Mouse (Mus musculus) right cerebral cortex, postnatal 14 days (tissue): ENCODE measurements at regions not wholly inside any gene's neighbourhood (a gene's known extent, or its start where the extent isn't known, plus 50 kb on each side); places are given as distances from the start of the nearest gene placed in this dataset.

Experiments used
- DNase-seq: peaks from one replicate; pipeline ENCODE4 v3.0.0; 2022

- no peak for DNase-seq
These were observed 468.4 kb downstream of the Efna5 start for GRCm38 (mm10) chr17:62412666-62413180.

- DNase-seq, result no peak
These were observed 477.4 kb downstream of the Efna5 start for GRCm38 (mm10) chr17:62403739-62404138.

- no peak for DNase-seq
These were observed 487.6 kb downstream of the Efna5 start for GRCm38 (mm10) chr17:62393355-62394006.

GRCm38 (mm10) chr17:62384053-62384452, 497.1 kb downstream of the Efna5 start:
- no peak for DNase-seq

- no peak for DNase-seq
These were observed 502.2 kb downstream of the Efna5 start for GRCm38 (mm10) chr17:62378868-62379417.

GRCm38 (mm10) chr17:62369100-62369499, 512.0 kb downstream of the Efna5 start:
- no peak for DNase-seq

GRCm38 (mm10) chr17:62367937-62368336, 513.2 kb downstream of the Efna5 start:
- DNase-seq, result no peak

GRCm38 (mm10) chr17:62358323-62358722, 522.8 kb downstream of the Efna5 start:
- DNase-seq, result no peak

- no peak for DNase-seq
These were observed 543.1 kb downstream of the Efna5 start for GRCm38 (mm10) chr17:62337890-62338557.

- DNase-seq, result no peak
These were observed 550.9 kb downstream of the Efna5 start for GRCm38 (mm10) chr17:62330226-62330625.

- DNase-seq, result no peak
These were observed 554.3 kb downstream of the Efna5 start for GRCm38 (mm10) chr17:62326844-62327243.

GRCm38 (mm10) chr17:62319033-62319432, 562.1 kb downstream of the Efna5 start:
- DNase-seq, result no peak

GRCm38 (mm10) chr17:62310059-62310458, 571.1 kb downstream of the Efna5 start:
- no peak for DNase-seq

GRCm38 (mm10) chr17:62307111-62307510, 574.0 kb downstream of the Efna5 start:
- DNase-seq, result no peak

- no peak for DNase-seq
These were observed 574.6 kb downstream of the Efna5 start for GRCm38 (mm10) chr17:62306524-62306923.

- no peak for DNase-seq
These were observed 576.0 kb downstream of the Efna5 start for GRCm38 (mm10) chr17:62305140-62305539.

- DNase-seq, result no peak
These were observed 577.0 kb downstream of the Efna5 start for GRCm38 (mm10) chr17:62304073-62304472.

- no peak for DNase-seq
These were observed 581.2 kb downstream of the Efna5 start for GRCm38 (mm10) chr17:62299875-62300274.

GRCm38 (mm10) chr17:62297393-62298060, 583.6 kb downstream of the Efna5 start:
- no peak for DNase-seq

- DNase-seq, result no peak
These were observed 585.7 kb downstream of the Efna5 start for GRCm38 (mm10) chr17:62295412-62295811.

GRCm38 (mm10) chr17:62292703-62293102, 588.4 kb downstream of the Efna5 start:
- no peak for DNase-seq

GRCm38 (mm10) chr17:62287666-62288065, 593.5 kb downstream of the Efna5 start:
- DNase-seq, result no peak

GRCm38 (mm10) chr17:62287127-62287526, 594.0 kb downstream of the Efna5 start:
- DNase-seq, result no peak
